ENCODE assay signal across 12 mouse cellular contexts in the genomic region with DNA sequence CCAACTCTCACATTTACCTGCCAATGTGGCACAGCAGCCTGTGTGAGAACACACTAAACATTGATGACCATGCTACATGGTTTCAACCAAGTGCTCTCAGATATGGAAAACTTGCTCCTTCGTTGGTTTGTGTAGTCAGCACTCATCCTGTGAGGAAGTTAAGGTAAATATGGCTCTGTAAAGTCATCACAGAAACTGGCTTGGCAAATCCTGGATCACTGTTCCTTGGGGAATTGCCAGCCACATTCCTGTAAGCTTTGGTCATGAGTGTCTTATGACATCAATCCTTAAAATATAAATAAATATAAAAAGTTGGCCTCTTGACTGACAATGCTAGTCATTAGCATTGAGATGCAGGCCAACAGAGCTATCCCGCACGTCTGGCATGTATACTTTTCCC.
DNase-seq lines count a peak whose midpoint lies in the region; TF ChIP-seq lines count a peak whose summit lies in the region.
"Had no signal": no experiment of that assay in that cellular context is flagged by ENCODE, and none has a peak within 500 bp of the region (broad histone marks: within the 10 kb centered on the region; RNA-seq: fewer than 3 reads in every experiment).

No protein-coding gene starts in this region.

- 47% methylated on average over 3 of the region's 3 CpGs for WGBS in heart, adult 2 months
- 19% methylated on average over 3 of the region's 3 CpGs for WGBS in lung, adult 2 months

- peak overlapping the region; percentile 72 for H3K27ac ChIP-seq in heart, adult 2 months
- peak overlapping the region; percentile 55; the same call in 1 of the 2 replicates for H3K27ac ChIP-seq in embryonic fibroblast, embryonic 13.5 days (ENCODE audit: insufficient read depth, low read length)
- H3K27ac ChIP-seq: embryonic facial prominence, embryonic 13.5 days; forebrain, embryonic 13.5 days; hindbrain, embryonic 10.5 days; liver, embryonic 13.5 days had no signal

- H3K27me3 ChIP-seq in heart, adult 2 months (ENCODE audit: control insufficient read depth, insufficient read depth, low read length), result no peaks in the 10 kb centered on the region
- H3K27me3 ChIP-seq: embryonic facial prominence, embryonic 13.5 days; forebrain, embryonic 13.5 days; liver, embryonic 13.5 days had no signal

- no peak overlapping the region for H3K4me3 ChIP-seq in heart, adult 2 months
- H3K4me3 ChIP-seq in embryonic fibroblast, embryonic 13.5 days (ENCODE audit: insufficient read depth, low read length), result no peak overlapping the region
- H3K4me3 ChIP-seq in lung, adult 2 months (replicated peaks; ENCODE audit: extremely low read depth, low read depth, low read length), result no peak overlapping the region
- H3K4me3 ChIP-seq: embryonic facial prominence, embryonic 13.5 days; forebrain, embryonic 13.5 days; hindbrain, embryonic 10.5 days; liver, embryonic 13.5 days had no signal

- H3K79me2 ChIP-seq in heart, adult 2 months (replicated peaks; ENCODE audit: control insufficient read depth, insufficient read depth, low read length), result no peaks in the 10 kb centered on the region

- TF ChIP-seq POLR2A in heart, adult 2 months (IDR thresholded peaks at IDR 0.05; ENCODE audit: insufficient read depth, low read depth, low read length), result no peak
- no peak for TF ChIP-seq POLR2A in embryonic fibroblast, embryonic 13.5 days (IDR thresholded peaks at IDR 0.05; ENCODE audit: low read depth, low read length)
- no peak for TF ChIP-seq POLR2A in lung, adult 2 months (IDR thresholded peaks at IDR 0.05; ENCODE audit: borderline replicate concordance, extremely low read depth, low read depth, low read length)

- no peak for TF ChIP-seq CTCF in heart, adult 2 months (IDR thresholded peaks at IDR 0.05)
- TF ChIP-seq CTCF in embryonic fibroblast, embryonic 13.5 days (IDR thresholded peaks at IDR 0.05; ENCODE audit: borderline replicate concordance, insufficient read depth, low read length), result no peak
- no peak for TF ChIP-seq CTCF in lung, adult 2 months (IDR thresholded peaks at IDR 0.05; ENCODE audit: insufficient read depth, low read length)

- peak in 1 of 2 experiments; percentile 44 for DNase-seq in heart, adult 2 months
- DNase-seq in heart, postnatal 25 days (ENCODE audit: low spot score), result no peak
- DNase-seq in lung, adult 2 months, result peak; percentile 18
- DNase-seq in skeletal muscle tissue, adult 2 months (ENCODE audit: low read depth, low spot score), result peak; percentile 39
- DNase-seq in thymus, postnatal 14 days, result no peak
- no peak for DNase-seq in cerebellum, adult 18-20 months
- DNase-seq: liver, embryonic 13.5 days; spleen, adult 18-20 months had no signal

- no peak overlapping the region for H3K9ac ChIP-seq in heart, adult 2 months (ENCODE audit: low read depth, low read length)
- H3K9ac ChIP-seq: embryonic facial prominence, embryonic 13.5 days; forebrain, embryonic 13.5 days; liver, embryonic 13.5 days had no signal

- peaks cover 28% of the 10 kb centered on the region for H3K4me1 ChIP-seq in heart, adult 2 months (ENCODE audit: control insufficient read depth, insufficient read depth, low read length)
- H3K4me1 ChIP-seq in embryonic fibroblast, embryonic 13.5 days (ENCODE audit: control insufficient read depth, insufficient read depth, low read length), result peaks cover 26% of the 10 kb centered on the region
- peaks cover 17% of the 10 kb centered on the region for H3K4me1 ChIP-seq in lung, adult 2 months (ENCODE audit: control insufficient read depth, insufficient read depth, low read length)
- H3K4me1 ChIP-seq: liver, embryonic 13.5 days had no signal

- peaks cover 16% of the 10 kb centered on the region for H3K36me3 ChIP-seq in heart, adult 2 months (ENCODE audit: control insufficient read depth, insufficient read depth, low read length)
- H3K36me3 ChIP-seq: embryonic facial prominence, embryonic 13.5 days; hindbrain, embryonic 10.5 days; liver, embryonic 13.5 days had no signal

- intact Hi-C loops in heart, adult 2 months (cut with DNase I), result loop anchor here (2.0 kb wide), 2 partner anchors 37 to 95 kb away; partner anchors contain the start of gene Slco3a1
- intact Hi-C loops in heart, postnatal 25 days (cut with DNase I), result loop anchor here (5.0 kb wide), 2 partner anchors 83 to 87 kb away; no protein-coding TSS in a partner anchor

- no peak for TF ChIP-seq EP300 in heart, adult 2 months (IDR thresholded peaks at IDR 0.05; ENCODE audit: insufficient read depth, low read depth, low read length)

Comparison
In these comparisons a context has a peak if more than half of its experiments do, and no peak if none do; other contexts are left out.
1. DNase-seq: peak in lung, adult 2 months (single experiment) and skeletal muscle tissue, adult 2 months (single experiment); none in heart, postnatal 25 days (single experiment), thymus, postnatal 14 days (single experiment) and cerebellum, adult 18-20 months (0 of 2).